10 mouse cellular contexts compared by ENCODE assay signal in the genomic region with DNA sequence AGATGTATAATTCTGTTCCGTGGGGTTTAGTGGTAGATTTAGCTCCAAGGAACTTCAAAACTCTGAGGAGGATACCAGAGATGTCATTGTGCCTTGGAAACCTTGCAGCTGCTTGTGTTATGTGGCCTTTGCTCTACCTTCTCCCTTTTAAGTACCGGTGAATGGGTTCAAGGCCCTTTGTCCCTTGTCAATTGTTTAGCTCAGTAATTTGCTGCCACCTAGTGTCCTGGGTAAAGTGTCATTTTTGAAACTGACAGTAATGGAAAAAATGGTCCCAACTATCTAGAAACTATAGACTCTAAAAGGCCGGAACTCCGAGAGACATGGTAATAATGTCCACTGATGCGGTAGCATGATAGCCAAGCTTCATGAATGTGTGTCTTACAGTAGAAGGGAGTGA.
DNase-seq lines count a peak whose midpoint lies in the region; ATAC-seq and TF ChIP-seq lines count a peak whose summit lies in the region.
"Had no signal": no experiment of that assay in that cellular context is flagged by ENCODE, and none has a peak within 500 bp of the region (broad histone marks: within the 10 kb centered on the region; RNA-seq: fewer than 3 reads in every experiment).

No protein-coding gene starts in this region.

- 76% methylated on average over 5 of the region's 5 CpGs for WGBS in embryonic facial prominence, embryonic 11.5 days
- WGBS in embryonic facial prominence, embryonic 10.5 days, result 79% methylated on average over 5 of the region's 5 CpGs
- 67% methylated on average over 5 of the region's 5 CpGs for WGBS in kidney, embryonic 16.5 days

- no peak overlapping the region for H3K4me3 ChIP-seq in embryonic facial prominence, embryonic 11.5 days (ENCODE audit: low read depth, low read length)
- no peak overlapping the region for H3K4me3 ChIP-seq in embryonic facial prominence, embryonic 10.5 days
- H3K4me3 ChIP-seq in kidney, embryonic 16.5 days (ENCODE audit: low read length), result no peak overlapping the region
- H3K4me3 ChIP-seq in E14TG2a.4 (replicated peaks; ENCODE audit: low read length), result no peak overlapping the region
- H3K4me3 ChIP-seq: embryonic facial prominence, embryonic 12.5 days; midbrain, embryonic 12.5 days had no signal

- H3K27ac ChIP-seq in embryonic facial prominence, embryonic 11.5 days (replicated peaks; ENCODE audit: low read depth, low read length), result no peak overlapping the region
- H3K27ac ChIP-seq in embryonic facial prominence, embryonic 10.5 days (replicated peaks), result no peak overlapping the region
- H3K27ac ChIP-seq in kidney, embryonic 16.5 days (ENCODE audit: low read length), result no peak overlapping the region
- H3K27ac ChIP-seq: embryonic facial prominence, embryonic 12.5 days; midbrain, embryonic 12.5 days had no signal

- no peaks in the 10 kb centered on the region for H3K9me3 ChIP-seq in embryonic facial prominence, embryonic 11.5 days (replicated peaks; ENCODE audit: control insufficient read depth, low read length)
- H3K9me3 ChIP-seq in embryonic facial prominence, embryonic 10.5 days, result no peaks in the 10 kb centered on the region
- no peaks in the 10 kb centered on the region for H3K9me3 ChIP-seq in kidney, embryonic 16.5 days (ENCODE audit: low read length)
- no peaks in the 10 kb centered on the region for H3K9me3 ChIP-seq in E14TG2a.4 (ENCODE audit: low read length)
- H3K9me3 ChIP-seq: embryonic facial prominence, embryonic 12.5 days; midbrain, embryonic 12.5 days had no signal

- no peak overlapping the region for H3K4me2 ChIP-seq in embryonic facial prominence, embryonic 11.5 days (ENCODE audit: low read depth, low read length)
- no peak overlapping the region for H3K4me2 ChIP-seq in kidney, embryonic 16.5 days (replicated peaks; ENCODE audit: low read depth, low read length)
- H3K4me2 ChIP-seq: embryonic facial prominence, embryonic 12.5 days; midbrain, embryonic 12.5 days had no signal

- peak; percentile 56 for DNase-seq in embryonic facial prominence, embryonic 11.5 days (ENCODE audit: low spot score)
- no peak for DNase-seq in embryonic facial prominence, embryonic 10.5 days (ENCODE audit: low spot score)
- peak; percentile 28 for DNase-seq in kidney, postnatal 10 days
- DNase-seq in embryo, embryonic 9.5 days (ENCODE audit: extremely low spot score), result peak; percentile 35
- DNase-seq in gastrocnemius, postnatal 25 days, result no peak
- no peak for DNase-seq in natural killer cell, adult 2 months (ENCODE audit: low spot score in 2 of 2)

- no peaks in the 10 kb centered on the region for H3K4me1 ChIP-seq in embryonic facial prominence, embryonic 11.5 days (ENCODE audit: control insufficient read depth, insufficient read depth, low read length)
- H3K4me1 ChIP-seq in embryonic facial prominence, embryonic 10.5 days, result peaks cover 4% of the 10 kb centered on the region; the same call in 1 of the 2 replicates
- 0 out of 2 replicates have a peak, but pooled peaks cover 4% of the 10 kb centered on the region for H3K4me1 ChIP-seq in kidney, embryonic 16.5 days (ENCODE audit: insufficient read depth, low read length)
- no peaks in the 10 kb centered on the region for H3K4me1 ChIP-seq in E14TG2a.4 (replicated peaks; ENCODE audit: low read depth, low read length)
- H3K4me1 ChIP-seq: embryonic facial prominence, embryonic 12.5 days; midbrain, embryonic 12.5 days had no signal

- no peak for ATAC-seq in embryonic facial prominence, embryonic 11.5 days (replicated peaks; ENCODE audit: insufficient number of reproducible peaks, low FRiP score, low TSS enrichment, low read depth)
- no peak for ATAC-seq in kidney, embryonic 16.5 days (ENCODE audit: low FRiP score, low TSS enrichment)

- H3K36me3 ChIP-seq in embryonic facial prominence, embryonic 11.5 days (replicated peaks; ENCODE audit: control insufficient read depth, insufficient read depth, low read depth, low read length), result no peaks in the 10 kb centered on the region
- H3K36me3 ChIP-seq in embryonic facial prominence, embryonic 10.5 days (replicated peaks), result no peaks in the 10 kb centered on the region
- no peaks in the 10 kb centered on the region for H3K36me3 ChIP-seq in kidney, embryonic 16.5 days (ENCODE audit: insufficient read depth, low read length)
- no peaks in the 10 kb centered on the region for H3K36me3 ChIP-seq in E14TG2a.4 (ENCODE audit: insufficient read depth, low read length)
- H3K36me3 ChIP-seq: embryonic facial prominence, embryonic 12.5 days; midbrain, embryonic 12.5 days had no signal

- H3K27me3 ChIP-seq in embryonic facial prominence, embryonic 11.5 days (ENCODE audit: control insufficient read depth, insufficient read depth, low read length), result no peaks in the 10 kb centered on the region
- no peaks in the 10 kb centered on the region for H3K27me3 ChIP-seq in embryonic facial prominence, embryonic 10.5 days (replicated peaks; ENCODE audit: low read depth, poor library complexity, severe bottlenecking)
- no peaks in the 10 kb centered on the region for H3K27me3 ChIP-seq in kidney, embryonic 16.5 days (ENCODE audit: insufficient read depth, low read length)
- H3K27me3 ChIP-seq in E14TG2a.4 (ENCODE audit: insufficient read depth, low read length), result no peaks in the 10 kb centered on the region
- H3K27me3 ChIP-seq: embryonic facial prominence, embryonic 12.5 days; midbrain, embryonic 12.5 days had no signal

- H3K9ac ChIP-seq in embryonic facial prominence, embryonic 11.5 days (replicated peaks; ENCODE audit: low read length), result no peak overlapping the region
- H3K9ac ChIP-seq in kidney, embryonic 16.5 days (replicated peaks; ENCODE audit: low read length), result no peak overlapping the region
- H3K9ac ChIP-seq: embryonic facial prominence, embryonic 12.5 days; midbrain, embryonic 12.5 days had no signal

- TF ChIP-seq CTCF in E14TG2a.4 (conservative IDR thresholded peaks at IDR 0.05; ENCODE audit: low read length), result 0 out of 2 replicates have a peak, but pooled peaks have one; percentile 7

Comparison
In these comparisons a context has a peak if more than half of its experiments do, and no peak if none do; other contexts are left out.
1. DNase-seq: peak in embryonic facial prominence, embryonic 11.5 days (single experiment), kidney, postnatal 10 days (single experiment) and embryo, embryonic 9.5 days (single experiment); none in embryonic facial prominence, embryonic 10.5 days (single experiment), gastrocnemius, postnatal 25 days (single experiment) and natural killer cell, adult 2 months (0 of 2).